Mouse (Mus musculus) ES-E14 (cell line): ENCODE measurements around the gene Wdr18.

Experiments used
- CHD2 ChIP-seq: IDR thresholded peaks from 2 replicates; pipeline ENCODE4 v1.6.1; 2014; ENCODE audit warnings: mild to moderate bottlenecking, low read depth, low read length, inconsistent platforms
- MAFK ChIP-seq: IDR thresholded peaks from 2 replicates; pipeline ENCODE4 v1.6.1; 2014; ENCODE audit warnings: mild to moderate bottlenecking, low read depth, low read length, inconsistent platforms; ENCODE audit not compliant: insufficient read depth
- ZNF384 ChIP-seq: IDR thresholded peaks from 2 replicates; pipeline ENCODE4 v1.6.1; 2012; ENCODE audit warnings: low read depth, low read length, inconsistent platforms

GRCm38 (mm10) chr10:79986963-79987362 lies 27.0 kb downstream of the Wdr18 start:
- TF ChIP-seq MAFK (no peak), ZNF384 (peak; percentile 99), CHD2 (no peak)
